8 mouse cellular contexts compared by ENCODE assay signal in genomic region chr6:91683602-91684473, GRCm38 (mm10). TPM values are rescaled to one million over a fixed set of nuclear protein-coding genes. Genes with fewer than 3 reads are reported as not detected.
DNase-seq lines count a peak whose midpoint lies in the region; ATAC-seq and TF ChIP-seq lines count a peak whose summit lies in the region.

Gene Slc6a6 (plus strand): TSS chr6:91684053.

- peak; percentile 91 to 92 for DNase-seq in B cell, adult 2 months
- DNase-seq in brain, embryonic 14.5 days (ENCODE audit: low read depth) = peak; percentile 98
- peak; percentile 93 for DNase-seq in kidney, postnatal 0 days (ENCODE audit: low spot score)
- peak; percentile 98 for DNase-seq in liver, embryonic 11.5 days (ENCODE audit: low spot score)
- peak; percentile 92 for DNase-seq in naive thymus-derived CD4-positive, alpha-beta T cell, adult 2 months (ENCODE audit: low read depth)

- WGBS in heart, embryonic 12.5 days = under 1% methylated on average over 65 of the region's 69 CpGs
- WGBS in kidney, postnatal 0 days = under 1% methylated on average over 60 of the region's 69 CpGs
- under 1% methylated on average over 60 of the region's 69 CpGs for WGBS in liver, embryonic 11.5 days
- under 1% methylated on average over 67 of the region's 69 CpGs for WGBS in stomach, embryonic 14.5 days

- H3K9ac ChIP-seq in heart, embryonic 12.5 days = peak within 1 kb of the TSS; percentile 87
- H3K9ac ChIP-seq in kidney, postnatal 0 days (ENCODE audit: low read depth, low read length) = peak within 1 kb of the TSS; percentile 95
- peak within 1 kb of the TSS; percentile 94 for H3K9ac ChIP-seq in liver, embryonic 11.5 days (ENCODE audit: low read depth, low read length)
- peak within 1 kb of the TSS; percentile 84; the same call in 1 of the 2 replicates for H3K9ac ChIP-seq in stomach, embryonic 14.5 days (replicated peaks; ENCODE audit: low read depth, low read length)

- H3K4me2 ChIP-seq in heart, embryonic 12.5 days = peak within 1 kb of the TSS; percentile 78
- peak within 1 kb of the TSS; percentile 95 for H3K4me2 ChIP-seq in kidney, postnatal 0 days (ENCODE audit: low read length)
- peak within 1 kb of the TSS; percentile 98 for H3K4me2 ChIP-seq in liver, embryonic 11.5 days
- peak within 1 kb of the TSS; percentile 89 for H3K4me2 ChIP-seq in stomach, embryonic 14.5 days (replicated peaks; ENCODE audit: low read depth, low read length)

- peak; percentile 31; the same call in 1 of the 2 replicates for TF ChIP-seq POLR2A in brain, embryonic 14.5 days (IDR thresholded peaks at IDR 0.05; ENCODE audit: borderline replicate concordance, extremely low read depth, insufficient read depth, insufficient read length, poor library complexity, severe bottlenecking)

- no peaks in the 10 kb centered on the region for H3K27me3 ChIP-seq in erythroblast, embryonic 14.5 days (ENCODE audit: control insufficient read depth)
- peaks cover 7% of the 10 kb centered on the region; the same call in 1 of the 2 replicates for H3K27me3 ChIP-seq in heart, embryonic 12.5 days (replicated peaks)
- no peaks in the 10 kb centered on the region for H3K27me3 ChIP-seq in kidney, postnatal 0 days (ENCODE audit: insufficient read depth, low read length)
- no peaks in the 10 kb centered on the region for H3K27me3 ChIP-seq in liver, embryonic 11.5 days (replicated peaks; ENCODE audit: control insufficient read depth, insufficient read depth, low read length)
- no peaks in the 10 kb centered on the region for H3K27me3 ChIP-seq in stomach, embryonic 14.5 days (ENCODE audit: control insufficient read depth, insufficient read depth, low read length)

- peaks cover 48% of the 10 kb centered on the region for H3K4me1 ChIP-seq in erythroblast, embryonic 14.5 days (ENCODE audit: control insufficient read depth)
- H3K4me1 ChIP-seq in heart, embryonic 12.5 days (replicated peaks) = peaks cover 54% of the 10 kb centered on the region
- H3K4me1 ChIP-seq in kidney, postnatal 0 days (replicated peaks; ENCODE audit: insufficient read depth, low read length) = peaks cover 26% of the 10 kb centered on the region
- H3K4me1 ChIP-seq in liver, embryonic 11.5 days (replicated peaks; ENCODE audit: control insufficient read depth, insufficient read depth, low read length) = peaks cover 36% of the 10 kb centered on the region
- H3K4me1 ChIP-seq in stomach, embryonic 14.5 days (ENCODE audit: control insufficient read depth, insufficient read depth, low read length) = peaks cover 34% of the 10 kb centered on the region

- H3K4me3 ChIP-seq in erythroblast, embryonic 14.5 days (replicated peaks) = peak within 1 kb of the TSS; percentile 83
- peak within 1 kb of the TSS; percentile 63 for H3K4me3 ChIP-seq in heart, embryonic 12.5 days
- H3K4me3 ChIP-seq in kidney, postnatal 0 days (replicated peaks; ENCODE audit: low read depth, low read length) = peak within 1 kb of the TSS; percentile 91
- peak within 1 kb of the TSS; percentile 93 for H3K4me3 ChIP-seq in liver, embryonic 11.5 days (ENCODE audit: low read depth, low read length)
- H3K4me3 ChIP-seq in stomach, embryonic 14.5 days (ENCODE audit: low read depth, low read length) = peak within 1 kb of the TSS; percentile 93

- TF ChIP-seq CTCF in brain, embryonic 14.5 days (IDR thresholded peaks at IDR 0.05; ENCODE audit: borderline replicate concordance, extremely low read depth, insufficient read depth, insufficient read length) = no peak
- TF ChIP-seq CTCF in kidney, postnatal 0 days (IDR thresholded peaks at IDR 0.05; ENCODE audit: low read depth) = no peak

- peak within 1 kb of the TSS; percentile 92 for H3K27ac ChIP-seq in heart, embryonic 12.5 days (ENCODE audit: poor library complexity, severe bottlenecking)
- H3K27ac ChIP-seq in kidney, postnatal 0 days = peak within 1 kb of the TSS; percentile 96
- H3K27ac ChIP-seq in liver, embryonic 11.5 days (ENCODE audit: low read depth, low read length) = peak within 1 kb of the TSS; percentile 92
- H3K27ac ChIP-seq in stomach, embryonic 14.5 days (ENCODE audit: low read length) = peak within 1 kb of the TSS; percentile 90

- no peaks in the 10 kb centered on the region for H3K36me3 ChIP-seq in erythroblast, embryonic 14.5 days (ENCODE audit: control insufficient read depth)
- no peaks in the 10 kb centered on the region for H3K36me3 ChIP-seq in heart, embryonic 12.5 days
- no peaks in the 10 kb centered on the region for H3K36me3 ChIP-seq in kidney, postnatal 0 days (ENCODE audit: insufficient read depth, low read length)
- H3K36me3 ChIP-seq in liver, embryonic 11.5 days (ENCODE audit: control insufficient read depth, insufficient read depth, low read length) = no peaks in the 10 kb centered on the region
- no peaks in the 10 kb centered on the region for H3K36me3 ChIP-seq in stomach, embryonic 14.5 days (ENCODE audit: control insufficient read depth, insufficient read depth, low read length)

- ATAC-seq in heart, embryonic 12.5 days (ENCODE audit: insufficient number of reproducible peaks, low FRiP score) = peak; percentile 89
- peak; percentile 85 for ATAC-seq in kidney, postnatal 0 days (replicated peaks; ENCODE audit: low FRiP score, low read depth)
- ATAC-seq in liver, embryonic 11.5 days (replicated peaks; ENCODE audit: low FRiP score) = peak; percentile 83
- peak; percentile 84 for ATAC-seq in stomach, embryonic 14.5 days (ENCODE audit: insufficient number of reproducible peaks, insufficient read depth, low FRiP score, low read depth)

- no peaks in the 10 kb centered on the region for H3K9me3 ChIP-seq in erythroblast, embryonic 14.5 days (ENCODE audit: control insufficient read depth, low read length)
- H3K9me3 ChIP-seq in heart, embryonic 12.5 days (replicated peaks) = no peaks in the 10 kb centered on the region
- no peaks in the 10 kb centered on the region for H3K9me3 ChIP-seq in kidney, postnatal 0 days (replicated peaks; ENCODE audit: low read length)
- H3K9me3 ChIP-seq in liver, embryonic 11.5 days (ENCODE audit: control insufficient read depth, low read length) = no peaks in the 10 kb centered on the region
- no peaks in the 10 kb centered on the region for H3K9me3 ChIP-seq in stomach, embryonic 14.5 days (ENCODE audit: control insufficient read depth, low read depth, low read length)

RNA-seq across cellular contexts. Expression of gene Slc6a6, which starts in this region (rescaled TPM):
- 67.2 and 96.3 TPM in 2 replicates for polyA plus RNA-seq in brain, embryonic 14.5 days (2012; rRNA removed)
- 0.34 and 0.45 TPM in 2 replicates for polyA plus RNA-seq in erythroblast, embryonic 14.5 days (2012)
- polyA plus RNA-seq in heart, embryonic 12.5 days (2016; fragmentation: Nextera tagmentation; extraction: Ambion mirVana) = 79.1 and 85.8 TPM in 2 replicates
- polyA plus RNA-seq in kidney, postnatal 0 days (2015; fragmentation: Nextera tagmentation; extraction: Ambion mirVana) = 106 and 121 TPM in 2 replicates
- polyA plus RNA-seq in liver, embryonic 11.5 days (2014; fragmentation: Nextera tagmentation; extraction: Ambion mirVana) = 30.3 and 33.2 TPM in 2 replicates
- polyA plus RNA-seq in stomach, embryonic 14.5 days (2014; fragmentation: Nextera tagmentation; extraction: Ambion mirVana) = 60.3 and 65.1 TPM in 2 replicates

Comparison
In these comparisons a context has a peak if more than half of its experiments do, and no peak if none do; other contexts are left out.
1. Peak in every context shown above with its lines: DNase-seq, ATAC-seq, H3K4me3 ChIP-seq and H3K27ac ChIP-seq.
2. RNA of gene Slc6a6 (polyA plus RNA-seq): 106 to 121 TPM in kidney, postnatal 0 days, 67.2 to 96.3 TPM in brain, embryonic 14.5 days, 79.1 to 85.8 TPM in heart, embryonic 12.5 days, 60.3 to 65.1 TPM in stomach, embryonic 14.5 days and 30.3 to 33.2 TPM in liver, embryonic 11.5 days; 0.34 to 0.45 TPM in erythroblast, embryonic 14.5 days; every median in the first group is over 10 times any median in the second.